In the genomic region with DNA sequence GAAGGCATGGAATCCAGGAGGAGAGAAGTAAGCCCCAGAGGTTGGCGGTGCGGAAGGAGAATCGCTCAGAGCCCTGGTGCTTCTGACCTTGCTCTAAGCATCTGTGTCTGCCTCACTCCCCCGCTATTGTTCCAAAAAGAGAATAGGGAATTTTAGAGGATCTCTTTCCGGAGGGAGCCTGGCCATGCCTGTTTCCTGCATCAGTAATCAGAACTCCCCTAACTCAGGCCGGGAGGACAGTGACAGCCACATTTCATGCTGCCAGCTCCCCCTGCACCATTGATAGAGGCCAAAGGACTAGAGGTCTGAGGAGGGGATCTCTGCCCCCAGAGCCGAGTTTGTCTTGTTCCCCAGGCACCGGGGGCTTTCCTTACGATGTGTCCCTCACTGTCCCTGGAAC, we compare ENCODE assay signal across 27 mouse cellular contexts. TPM values are rescaled to one million over a fixed set of nuclear protein-coding genes. Genes with fewer than 3 reads are reported as not detected.
"Had no signal": no experiment of that assay in that cellular context is flagged by ENCODE, and none has a peak within 500 bp of the region (broad histone marks: within the 10 kb centered on the region; RNA-seq: fewer than 3 reads in every experiment).

No protein-coding gene starts in this region.

- H3K9ac ChIP-seq: heart, embryonic 12.5 days; hindbrain, embryonic 13.5 days; hindbrain, embryonic 15.5 days; intestine, embryonic 15.5 days; limb, embryonic 12.5 days; liver, embryonic 13.5 days had no signal

- H3K4me1 ChIP-seq: hindbrain, embryonic 13.5 days; hindbrain, embryonic 15.5 days; intestine, embryonic 15.5 days; limb, embryonic 10.5 days; limb, embryonic 12.5 days had no signal

- H3K27ac ChIP-seq: gastrocnemius, adult 2 months; heart, embryonic 10.5 days; hindbrain, embryonic 13.5 days; hindbrain, embryonic 15.5 days; intestine, embryonic 15.5 days; layer of hippocampus, adult 2 months; left cerebral cortex, adult 2 months; limb, embryonic 10.5 days; limb, embryonic 12.5 days; liver, embryonic 13.5 days had no signal

- H3K4me2 ChIP-seq: heart, embryonic 12.5 days; hindbrain, embryonic 13.5 days; hindbrain, embryonic 15.5 days; intestine, embryonic 15.5 days; limb, embryonic 12.5 days; liver, embryonic 11.5 days; liver, embryonic 13.5 days had no signal

- H3K27me3 ChIP-seq: hindbrain, embryonic 13.5 days; hindbrain, embryonic 15.5 days; intestine, embryonic 15.5 days; liver, embryonic 13.5 days had no signal

- H3K9me3 ChIP-seq: heart, embryonic 10.5 days; heart, embryonic 12.5 days; hindbrain, embryonic 13.5 days; hindbrain, embryonic 15.5 days; intestine, embryonic 15.5 days; limb, embryonic 10.5 days; limb, embryonic 12.5 days; liver, embryonic 13.5 days had no signal

- H3K36me3 ChIP-seq: heart, embryonic 10.5 days; heart, embryonic 12.5 days; hindbrain, embryonic 13.5 days; hindbrain, embryonic 15.5 days; intestine, embryonic 15.5 days; limb, embryonic 10.5 days; limb, embryonic 12.5 days; liver, embryonic 13.5 days had no signal

- H3K4me3 ChIP-seq: gastrocnemius, adult 2 months; heart, embryonic 10.5 days; heart, embryonic 12.5 days; hindbrain, embryonic 13.5 days; hindbrain, embryonic 15.5 days; intestine, embryonic 15.5 days; layer of hippocampus, adult 2 months; left cerebral cortex, adult 2 months; limb, embryonic 10.5 days; limb, embryonic 12.5 days; liver, embryonic 13.5 days had no signal

- ATAC-seq: forebrain, embryonic 16.5 days; inflammation-experienced regulatory T-cells, adult 6 months; intestine, embryonic 15.5 days; intestine, postnatal 0 days had no signal

- DNase-seq: gastrocnemius, adult 2 months; gastrocnemius, postnatal 10 days; gastrocnemius, postnatal 25 days; heart, adult 18-20 months; heart, postnatal 10 days; heart, postnatal 4 days; kidney, adult 8-10 months; kidney, postnatal 4 days; liver; liver, embryonic 13.5 days had no signal

RNA-seq across cellular contexts. Expression of a gene that starts 53.0 kb away (rescaled TPM):
- polyA plus RNA-seq: forebrain, embryonic 16.5 days; heart, embryonic 10.5 days; heart, embryonic 12.5 days; heart, embryonic 14.5 days; heart, embryonic 16.5 days; hindbrain, embryonic 11.5 days; hindbrain, embryonic 15.5 days; inflammation-experienced regulatory T-cells, adult 6 months; intestine, postnatal 0 days; limb, embryonic 10.5 days; limb, embryonic 12.5 days; limb, embryonic 14.5 days; liver, embryonic 11.5 days; liver, embryonic 13.5 days had no signal
